Mouse (Mus musculus): ENCODE measurements at regions not wholly inside any gene's neighbourhood (a gene's known extent, or its start where the extent isn't known, plus 50 kb on each side); places are given as distances from the start of the nearest gene placed in this dataset.

- WGBS, result 78% methylated on average over 3 of the region's 3 CpGs
- Histone ChIP-seq H3K36me3 (ENCODE audit: control insufficient read depth, insufficient read depth, low read length) (no peaks in the 10 kb centered on the region), H3K9me3 (ENCODE audit: control insufficient read depth, low read length) (no peaks in the 10 kb centered on the region), H3K4me3 (ENCODE audit: low read length) (no peak overlapping the region), H3K27me3 (replicated peaks; ENCODE audit: control insufficient read depth, insufficient read depth, low read length) (no peaks in the 10 kb centered on the region), H3K4me2 (ENCODE audit: low read depth, low read length) (no peak overlapping the region), H3K27ac (ENCODE audit: low read length) (no peak overlapping the region), H3K9ac (ENCODE audit: low read depth, low read length) (no peak overlapping the region), H3K4me1 (ENCODE audit: control insufficient read depth, insufficient read depth, low read length) (no peaks in the 10 kb centered on the region)
- 0 out of 2 replicates have a peak, but pooled peaks have one; percentile 48 for ATAC-seq
Observed at GRCm38 (mm10) chr3:100365354-100365945, 123.7 kb downstream of the Tent5c start.

GRCm38 (mm10) chr3:100364706-100365105 is 124.4 kb downstream of the Tent5c start:
- H3K9me3 ChIP-seq (ENCODE audit: control insufficient read depth, low read length), result no peaks in the 10 kb centered on the region
- H3K27ac ChIP-seq (ENCODE audit: low read length), result no peak overlapping the region
- no peak overlapping the region for H3K4me2 ChIP-seq (ENCODE audit: low read depth, low read length)
- WGBS, result 83% methylated on average over 2 of the region's 2 CpGs
- H3K4me3 ChIP-seq (ENCODE audit: low read length), result no peak overlapping the region
- ATAC-seq, result no peak
- no peaks in the 10 kb centered on the region for H3K4me1 ChIP-seq (ENCODE audit: control insufficient read depth, insufficient read depth, low read length)
- H3K27me3 ChIP-seq (replicated peaks; ENCODE audit: control insufficient read depth, insufficient read depth, low read length), result no peaks in the 10 kb centered on the region
- H3K9ac ChIP-seq (ENCODE audit: low read depth, low read length), result no peak overlapping the region
- H3K36me3 ChIP-seq (ENCODE audit: control insufficient read depth, insufficient read depth, low read length), result no peaks in the 10 kb centered on the region

GRCm38 (mm10) chr3:100362983-100363382 is 126.1 kb downstream of the Tent5c start:
- peak; percentile 49; the same call in 1 of the 2 replicates for ATAC-seq
- Histone ChIP-seq H3K27me3 (replicated peaks; ENCODE audit: control insufficient read depth, insufficient read depth, low read length) (no peaks in the 10 kb centered on the region), H3K4me1 (ENCODE audit: control insufficient read depth, insufficient read depth, low read length) (no peaks in the 10 kb centered on the region), H3K36me3 (ENCODE audit: control insufficient read depth, insufficient read depth, low read length) (no peaks in the 10 kb centered on the region), H3K4me2 (ENCODE audit: low read depth, low read length) (no peak overlapping the region), H3K4me3 (ENCODE audit: low read length) (no peak overlapping the region), H3K9me3 (ENCODE audit: control insufficient read depth, low read length) (no peaks in the 10 kb centered on the region), H3K9ac (ENCODE audit: low read depth, low read length) (no peak overlapping the region), H3K27ac (ENCODE audit: low read length) (no peak overlapping the region)
- WGBS, result 46% methylated on average over 3 of the region's 3 CpGs

- no peak overlapping the region for H3K9ac ChIP-seq (ENCODE audit: low read depth, low read length)
- no peaks in the 10 kb centered on the region for H3K4me1 ChIP-seq (ENCODE audit: control insufficient read depth, insufficient read depth, low read length)
- H3K27me3 ChIP-seq (replicated peaks; ENCODE audit: control insufficient read depth, insufficient read depth, low read length), result no peaks in the 10 kb centered on the region
- H3K27ac ChIP-seq (ENCODE audit: low read length), result no peak overlapping the region
- no peak overlapping the region for H3K4me3 ChIP-seq (ENCODE audit: low read length)
- H3K36me3 ChIP-seq (ENCODE audit: control insufficient read depth, insufficient read depth, low read length), result no peaks in the 10 kb centered on the region
- no peaks in the 10 kb centered on the region for H3K9me3 ChIP-seq (ENCODE audit: control insufficient read depth, low read length)
- ATAC-seq, result no peak
- H3K4me2 ChIP-seq (ENCODE audit: low read depth, low read length), result no peak overlapping the region
- 76% methylated on average over 3 of the region's 3 CpGs for WGBS
Observed at GRCm38 (mm10) chr3:100360019-100360418, 129.1 kb downstream of the Tent5c start.

GRCm38 (mm10) chr3:100359036-100359435 is 130.1 kb downstream of the Tent5c start:
- Histone ChIP-seq H3K9me3 (ENCODE audit: control insufficient read depth, low read length) (no peaks in the 10 kb centered on the region), H3K36me3 (ENCODE audit: control insufficient read depth, insufficient read depth, low read length) (no peaks in the 10 kb centered on the region), H3K27ac (ENCODE audit: low read length) (no peak overlapping the region), H3K9ac (ENCODE audit: low read depth, low read length) (peak overlapping the region; percentile 50; the same call in 1 of the 2 replicates), H3K4me2 (ENCODE audit: low read depth, low read length) (peak overlapping the region; percentile 52), H3K4me3 (ENCODE audit: low read length) (peak overlapping the region; percentile 26; the same call in 1 of the 2 replicates), H3K4me1 (ENCODE audit: control insufficient read depth, insufficient read depth, low read length) (no peaks in the 10 kb centered on the region), H3K27me3 (replicated peaks; ENCODE audit: control insufficient read depth, insufficient read depth, low read length) (no peaks in the 10 kb centered on the region)
- ATAC-seq, result peak; percentile 69
- 27% methylated on average over 8 of the region's 8 CpGs for WGBS

- Histone ChIP-seq H3K4me1 (ENCODE audit: control insufficient read depth, insufficient read depth, low read length) (no peaks in the 10 kb centered on the region), H3K27me3 (replicated peaks; ENCODE audit: control insufficient read depth, insufficient read depth, low read length) (no peaks in the 10 kb centered on the region), H3K4me3 (ENCODE audit: low read length) (no peak overlapping the region), H3K36me3 (ENCODE audit: control insufficient read depth, insufficient read depth, low read length) (no peaks in the 10 kb centered on the region), H3K27ac (ENCODE audit: low read length) (no peak overlapping the region), H3K9me3 (ENCODE audit: control insufficient read depth, low read length) (no peaks in the 10 kb centered on the region), H3K9ac (ENCODE audit: low read depth, low read length) (no peak overlapping the region), H3K4me2 (ENCODE audit: low read depth, low read length) (no peak overlapping the region)
- ATAC-seq, result no peak; the same call in 1 of the 2 replicates
- 57% methylated on average over 2 of the region's 2 CpGs for WGBS
Observed at GRCm38 (mm10) chr3:100333478-100333877, 155.6 kb downstream of the Tent5c start.

GRCm38 (mm10) chr3:100318357-100318756 is 156.2 kb upstream of the Wdr3 start:
- no peak overlapping the region for H3K4me3 ChIP-seq (ENCODE audit: low read length)
- H3K27ac ChIP-seq (ENCODE audit: low read length), result no peak overlapping the region
- no peak overlapping the region for H3K4me2 ChIP-seq (ENCODE audit: low read depth, low read length)
- no peaks in the 10 kb centered on the region for H3K4me1 ChIP-seq (ENCODE audit: control insufficient read depth, insufficient read depth, low read length)
- H3K27me3 ChIP-seq (replicated peaks; ENCODE audit: control insufficient read depth, insufficient read depth, low read length), result no peaks in the 10 kb centered on the region
- H3K9ac ChIP-seq (ENCODE audit: low read depth, low read length), result no peak overlapping the region
- no peaks in the 10 kb centered on the region for H3K36me3 ChIP-seq (ENCODE audit: control insufficient read depth, insufficient read depth, low read length)
- H3K9me3 ChIP-seq (ENCODE audit: control insufficient read depth, low read length), result no peaks in the 10 kb centered on the region
- ATAC-seq, result no peak

- no peak for ATAC-seq
- Histone ChIP-seq H3K27me3 (replicated peaks; ENCODE audit: control insufficient read depth, insufficient read depth, low read length) (no peaks in the 10 kb centered on the region), H3K27ac (ENCODE audit: low read length) (no peak overlapping the region), H3K4me2 (ENCODE audit: low read depth, low read length) (no peak overlapping the region), H3K9me3 (ENCODE audit: control insufficient read depth, low read length) (no peaks in the 10 kb centered on the region), H3K4me3 (ENCODE audit: low read length) (no peak overlapping the region), H3K4me1 (ENCODE audit: control insufficient read depth, insufficient read depth, low read length) (no peaks in the 10 kb centered on the region), H3K9ac (ENCODE audit: low read depth, low read length) (no peak overlapping the region), H3K36me3 (ENCODE audit: control insufficient read depth, insufficient read depth, low read length) (no peaks in the 10 kb centered on the region)
- WGBS, result 94% methylated on average over 1 of the region's 1 CpGs
Observed at GRCm38 (mm10) chr3:100287818-100288217, 125.6 kb upstream of the Wdr3 start.

- no peak overlapping the region for H3K4me3 ChIP-seq (ENCODE audit: low read length)
- H3K9ac ChIP-seq (ENCODE audit: low read depth, low read length), result no peak overlapping the region
- H3K36me3 ChIP-seq (ENCODE audit: control insufficient read depth, insufficient read depth, low read length), result no peaks in the 10 kb centered on the region
- no peak overlapping the region for H3K4me2 ChIP-seq (ENCODE audit: low read depth, low read length)
- no peak overlapping the region for H3K27ac ChIP-seq (ENCODE audit: low read length)
- H3K4me1 ChIP-seq (ENCODE audit: control insufficient read depth, insufficient read depth, low read length), result no peaks in the 10 kb centered on the region
- ATAC-seq, result no peak
- H3K27me3 ChIP-seq (replicated peaks; ENCODE audit: control insufficient read depth, insufficient read depth, low read length), result no peaks in the 10 kb centered on the region
- H3K9me3 ChIP-seq (ENCODE audit: control insufficient read depth, low read length), result no peaks in the 10 kb centered on the region
Observed at GRCm38 (mm10) chr3:100266976-100267375, 104.8 kb upstream of the Wdr3 start.

GRCm38 (mm10) chr3:100264991-100265390 is 102.8 kb upstream of the Wdr3 start:
- no peaks in the 10 kb centered on the region for H3K36me3 ChIP-seq (ENCODE audit: control insufficient read depth, insufficient read depth, low read length)
- no peaks in the 10 kb centered on the region for H3K27me3 ChIP-seq (replicated peaks; ENCODE audit: control insufficient read depth, insufficient read depth, low read length)
- no peak overlapping the region for H3K4me2 ChIP-seq (ENCODE audit: low read depth, low read length)
- no peaks in the 10 kb centered on the region for H3K4me1 ChIP-seq (ENCODE audit: control insufficient read depth, insufficient read depth, low read length)
- 45% methylated on average over 5 of the region's 5 CpGs for WGBS
- no peak overlapping the region for H3K27ac ChIP-seq (ENCODE audit: low read length)
- H3K9ac ChIP-seq (ENCODE audit: low read depth, low read length), result no peak overlapping the region
- H3K4me3 ChIP-seq (ENCODE audit: low read length), result no peak overlapping the region
- H3K9me3 ChIP-seq (ENCODE audit: control insufficient read depth, low read length), result no peaks in the 10 kb centered on the region
- no peak for ATAC-seq
